Mouse (Mus musculus): ENCODE results near the gene Ssr3. TPM values are rescaled to one million over a fixed set of nuclear protein-coding genes. Genes with fewer than 3 reads are reported as not detected.

Ssr3 gene
- polyA plus RNA-seq, 1 experiment from 2014 or later, result 160 TPM

DNA sequence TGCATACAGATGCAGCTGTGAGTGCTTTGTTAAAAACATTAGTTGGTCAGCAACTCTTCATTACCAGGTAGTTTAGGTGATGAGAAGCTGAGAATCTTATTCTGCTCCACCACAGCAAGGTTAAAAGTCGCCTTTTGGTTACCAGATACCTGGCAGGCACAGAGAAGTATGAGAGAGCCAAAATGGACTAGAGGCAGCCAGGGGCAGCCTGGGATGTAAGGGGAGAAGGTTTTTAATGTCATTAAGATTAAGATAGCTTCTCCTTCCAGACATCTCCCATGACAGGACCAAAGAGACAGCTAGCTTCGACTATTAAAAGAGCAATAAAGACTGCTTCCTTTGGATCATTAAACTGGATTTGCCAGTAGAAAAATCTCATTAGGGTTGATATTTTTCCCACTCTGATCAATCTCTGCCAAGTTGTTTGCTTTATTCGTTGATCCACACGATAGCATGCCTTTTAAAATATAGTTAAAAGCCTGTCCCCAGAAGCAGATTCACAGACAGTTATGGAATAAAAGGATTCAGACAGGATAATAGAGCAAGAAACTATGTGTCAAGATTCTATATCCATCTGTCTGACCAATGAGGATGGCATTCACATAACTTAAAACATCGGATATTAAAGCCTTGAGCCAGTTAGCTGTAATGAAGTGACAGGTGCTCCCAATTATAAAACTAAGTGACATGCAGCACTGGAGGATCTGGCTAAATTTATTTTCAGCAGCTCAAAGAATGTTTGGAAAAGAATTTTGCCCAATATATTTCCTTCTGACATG lies 52.1 kb downstream of the Ssr3 start:
- H3K27me3 ChIP-seq (ENCODE audit: control insufficient read depth, insufficient read depth, low read length), result no peaks in the 10 kb centered on the region
- H3K9ac ChIP-seq (replicated peaks; ENCODE audit: low read depth, low read length), result no peak overlapping the region
- no peak overlapping the region for H3K4me2 ChIP-seq (ENCODE audit: low read depth, low read length)
- H3K36me3 ChIP-seq (ENCODE audit: control insufficient read depth, insufficient read depth, low read length), result no peaks in the 10 kb centered on the region
- 69% methylated on average over 5 of the region's 5 CpGs for WGBS
- H3K9me3 ChIP-seq (ENCODE audit: control insufficient read depth, low read length), result no peaks in the 10 kb centered on the region
- H3K4me1 ChIP-seq (ENCODE audit: control insufficient read depth, insufficient read depth, low read length), result no peaks in the 10 kb centered on the region
- no peak overlapping the region for H3K4me3 ChIP-seq (ENCODE audit: low read depth, low read length)
- H3K27ac ChIP-seq (ENCODE audit: low read depth, low read length), result no peak overlapping the region
- no peak for ATAC-seq (ENCODE audit: low read depth)

- ATAC-seq (ENCODE audit: low read depth), result no peak
- no peaks in the 10 kb centered on the region for H3K9me3 ChIP-seq (ENCODE audit: control insufficient read depth, low read length)
- 80% methylated on average over 10 of the region's 10 CpGs for WGBS
These were observed 54.5 kb downstream of the Ssr3 start for GRCm38 (mm10) chr3:65337835-65338464.

More at GRCm38 (mm10) chr3:65337835-65338464, 54.5 kb downstream of the Ssr3 start:
- Histone ChIP-seq H3K4me3 (ENCODE audit: low read depth, low read length) (no peak overlapping the region), H3K9ac (replicated peaks; ENCODE audit: low read depth, low read length) (no peak overlapping the region), H3K27ac (ENCODE audit: low read depth, low read length) (no peak overlapping the region), H3K4me2 (ENCODE audit: low read depth, low read length) (no peak overlapping the region), H3K36me3 (ENCODE audit: control insufficient read depth, insufficient read depth, low read length) (no peaks in the 10 kb centered on the region), H3K27me3 (ENCODE audit: control insufficient read depth, insufficient read depth, low read length) (no peaks in the 10 kb centered on the region), H3K4me1 (ENCODE audit: control insufficient read depth, insufficient read depth, low read length) (no peaks in the 10 kb centered on the region)

Other genes starting within 250 kb of the Ssr3 start
- 30.7 and 36.2 TPM in 2 replicates for gene Tiparp, start 135.8 kb upstream of the Ssr3 start, polyA plus RNA-seq (2014; fragmentation: Nextera tagmentation; extraction: Ambion mirVana)